Mouse (Mus musculus) cerebellum, adult 18-20 months (tissue): Measurements from ENCODE around the gene Rufy3.
"Not testable (repeated sequence)": the region's sequence is repeated elsewhere in the genome, so short reads cannot be mapped to it uniquely, and the experiment has no call there.

ENCODE experiments used
- DNase-seq, 2 experiments: peaks; one replicate each; pipeline ENCODE4 v3.0.0; 2021

Rufy3 gene

GRCm38 (mm10) chr5:88564501-88565147 is at the start of gene Rufy3:
Gene Rufy3, plus strand, starts transcription at chr5:88565040.
- peak; percentile 54 to 77 for DNase-seq

DNA sequence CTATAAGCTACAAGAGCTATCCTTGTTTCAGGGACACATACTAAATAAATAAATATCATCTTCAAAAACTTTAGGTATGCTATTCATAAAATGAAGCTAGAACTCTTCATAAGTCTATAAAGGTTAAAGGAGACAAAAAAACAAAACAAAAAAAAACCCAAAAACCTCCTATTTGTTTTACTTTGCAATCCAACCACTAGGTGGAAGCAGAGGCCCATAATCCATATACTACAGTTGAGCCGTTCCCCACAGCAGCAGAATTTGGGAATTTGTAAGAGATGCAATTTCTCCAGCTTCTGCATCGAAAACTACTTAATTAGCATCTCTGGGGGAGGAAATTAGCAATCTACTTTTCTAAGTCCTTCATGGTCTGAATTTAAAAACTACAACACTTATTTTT is 45.6 kb upstream of the Rufy3 start:
- DNase-seq: peak; percentile 20 to 37

GRCm38 (mm10) chr5:88527657-88528056 is 37.2 kb upstream of the Rufy3 start, which contains the start of gene Jchain:
Gene Jchain, minus strand, starts transcription at chr5:88527891.
- DNase-seq: no peak

GRCm38 (mm10) chr5:88530908-88531307 is 33.9 kb upstream of the Rufy3 start:
- DNase-seq: no peak

GRCm38 (mm10) chr5:88534697-88535096 is 30.1 kb upstream of the Rufy3 start:
- no peak for DNase-seq

- no peak for DNase-seq
Measured at GRCm38 (mm10) chr5:88540845-88541244, 24.0 kb upstream of the Rufy3 start.

DNA sequence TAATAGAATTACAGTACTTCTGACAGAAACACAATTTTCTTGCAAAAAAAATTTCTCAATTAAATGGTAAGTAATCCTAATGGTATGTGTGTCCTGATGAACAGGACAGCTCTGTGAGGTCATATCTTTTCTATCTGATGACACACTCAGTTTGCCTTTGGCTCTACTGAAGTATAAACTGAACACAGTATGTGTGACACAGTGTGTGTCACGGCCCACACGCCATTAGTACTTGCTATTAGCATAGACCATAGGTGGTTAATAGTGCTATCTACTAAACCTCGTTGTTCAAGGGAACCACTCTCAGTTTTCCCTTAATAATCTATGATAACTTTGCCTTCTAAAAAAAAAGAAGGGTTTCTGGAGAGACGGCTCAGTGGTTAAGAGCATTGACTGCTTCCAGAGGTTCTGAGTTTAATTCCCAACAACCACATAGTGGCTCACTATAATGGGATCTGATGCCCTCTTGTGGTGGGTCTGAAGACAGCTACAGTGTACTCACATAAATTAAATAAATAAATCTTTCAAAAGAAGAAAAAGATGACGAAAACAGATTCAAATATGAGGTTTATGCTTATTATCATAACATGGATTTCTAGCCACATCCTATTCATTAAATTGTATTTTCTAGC is 22.1 kb upstream of the Rufy3 start:
- peak; percentile 50 to 62 for DNase-seq

GRCm38 (mm10) chr5:88544411-88544810 is 20.4 kb upstream of the Rufy3 start:
- not testable (repeated sequence) for DNase-seq

- DNase-seq: no peak
Measured at GRCm38 (mm10) chr5:88545536-88545935, 19.3 kb upstream of the Rufy3 start.

DNA sequence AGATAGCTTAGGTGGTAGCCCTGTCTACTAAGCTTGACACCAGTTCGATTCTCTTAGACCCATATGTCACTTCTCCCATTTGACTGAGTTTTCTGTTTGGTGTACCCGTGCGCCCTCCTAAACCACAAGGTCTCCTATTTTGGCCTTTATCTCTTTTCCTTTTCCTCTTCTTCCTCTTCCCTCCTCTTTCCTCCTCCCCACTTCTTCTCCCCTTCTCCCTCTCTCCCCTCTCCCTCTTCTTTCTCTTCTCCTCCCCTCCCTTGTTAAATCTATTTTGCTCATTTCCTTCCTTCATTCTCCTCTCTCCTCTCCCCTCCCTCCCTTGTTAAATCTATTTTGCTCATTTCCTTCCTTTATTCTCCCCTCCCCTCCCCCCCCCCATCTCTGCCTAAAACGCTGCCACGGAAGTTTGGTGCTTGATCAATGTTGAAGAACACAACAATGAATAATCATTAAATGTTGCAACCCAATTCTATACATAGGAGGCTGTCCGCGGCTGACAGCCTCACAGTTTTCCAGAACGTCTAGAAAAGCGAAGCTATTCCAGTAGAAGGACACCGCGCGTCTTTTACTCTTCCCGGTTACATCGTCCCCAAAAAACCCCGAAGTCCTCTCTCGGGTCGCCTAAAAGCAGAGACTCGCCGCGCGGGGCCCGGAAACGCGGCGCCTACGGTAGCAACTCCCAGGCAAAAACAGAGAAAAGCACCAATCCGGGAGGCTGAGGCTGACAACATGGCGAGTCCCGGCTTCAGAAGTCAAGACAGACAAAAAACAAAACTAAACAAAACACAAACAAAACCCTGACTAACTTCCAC is 11.4 kb upstream of the Rufy3 start:
- peak in 1 of 2 experiments; percentile 14 for DNase-seq

- peak; percentile 88 to 95 for DNase-seq
Measured at GRCm38 (mm10) chr5:88554086-88554886, 10.6 kb upstream of the Rufy3 start, which contains the start of gene Utp3. Gene Utp3, plus strand, starts transcription at chr5:88554462.

GRCm38 (mm10) chr5:88558991-88559390 is 5.8 kb upstream of the Rufy3 start:
- DNase-seq: no peak

DNA sequence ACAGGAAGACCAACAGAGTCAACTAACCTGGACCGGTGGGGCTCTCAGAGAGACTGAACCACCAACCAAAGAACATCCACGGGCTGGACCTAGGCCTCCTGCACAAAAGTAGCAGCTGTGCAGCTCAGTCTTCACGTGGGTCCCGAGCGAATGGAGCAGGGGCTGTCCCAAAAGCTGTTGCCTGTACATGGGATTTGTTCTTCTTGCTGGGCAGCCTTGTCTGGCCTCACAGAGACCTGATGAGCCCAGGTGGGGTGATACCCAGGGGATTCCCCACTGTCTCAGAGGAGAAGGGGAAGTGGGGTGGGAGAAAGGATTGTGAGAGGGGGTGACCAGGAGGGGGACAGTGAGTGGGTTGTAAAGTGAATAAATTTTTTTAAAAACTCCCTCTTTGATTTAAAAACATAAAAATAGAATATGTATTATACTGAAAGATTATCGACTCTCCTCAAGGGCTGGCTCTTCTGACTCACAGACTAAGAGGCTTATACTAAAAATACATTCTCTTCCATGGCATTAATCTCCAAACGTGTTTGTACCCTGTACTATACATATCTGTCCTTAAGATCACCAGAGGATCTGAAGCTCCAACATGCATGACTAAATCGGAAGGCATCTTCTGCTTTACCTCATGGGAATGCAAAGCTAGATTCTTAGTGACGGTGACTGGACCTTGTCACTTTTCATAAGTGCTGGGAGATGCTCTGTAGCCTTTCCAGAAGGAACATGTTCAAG is 3.6 kb upstream of the Rufy3 start:
- DNase-seq: no peak

GRCm38 (mm10) chr5:88562863-88563780 is 1.7 kb upstream of the Rufy3 start:
- DNase-seq: no peak

GRCm38 (mm10) chr5:88565148-88566033 is 551 bp downstream of the Rufy3 start:
- DNase-seq: peak; percentile 67 to 83

DNA sequence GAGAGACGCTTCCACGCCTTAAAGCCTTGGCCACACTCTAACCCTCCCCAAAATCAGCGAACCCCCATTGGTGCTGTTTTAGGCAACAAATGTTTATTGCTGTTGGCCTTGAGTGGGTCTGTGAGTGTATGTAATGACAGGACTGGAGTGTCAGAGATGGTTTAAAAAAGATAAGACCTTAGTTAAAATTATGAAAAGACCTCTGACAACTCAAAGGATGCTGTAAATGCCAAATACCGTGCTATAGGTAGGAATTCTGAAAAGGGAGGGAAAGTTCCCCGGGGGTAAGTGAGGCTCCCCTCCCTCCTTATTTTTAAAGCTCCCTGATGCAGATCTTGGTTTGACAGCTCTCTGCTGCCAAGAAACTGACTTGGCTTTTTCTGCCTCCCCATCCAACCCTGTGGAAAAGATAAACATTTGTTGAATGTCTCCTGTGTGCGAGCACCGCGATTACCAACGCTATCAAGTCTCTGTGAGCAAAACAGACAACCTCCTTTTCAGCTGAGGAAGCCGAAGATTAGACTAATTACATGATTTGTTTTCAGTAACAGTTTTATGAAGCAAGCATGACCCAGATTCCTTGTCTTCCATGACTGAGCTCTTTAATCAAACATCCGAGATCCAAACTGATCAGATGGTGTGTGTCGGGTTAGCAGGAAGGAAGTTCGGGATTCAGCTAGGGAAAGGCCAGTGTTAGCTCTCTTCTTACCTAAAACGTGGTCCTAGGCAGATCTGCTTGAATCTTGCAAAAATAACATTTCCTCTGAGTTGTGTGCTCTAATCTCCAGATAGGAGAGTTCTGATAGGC is 1.4 kb downstream of the Rufy3 start:
- DNase-seq: no peak

DNA sequence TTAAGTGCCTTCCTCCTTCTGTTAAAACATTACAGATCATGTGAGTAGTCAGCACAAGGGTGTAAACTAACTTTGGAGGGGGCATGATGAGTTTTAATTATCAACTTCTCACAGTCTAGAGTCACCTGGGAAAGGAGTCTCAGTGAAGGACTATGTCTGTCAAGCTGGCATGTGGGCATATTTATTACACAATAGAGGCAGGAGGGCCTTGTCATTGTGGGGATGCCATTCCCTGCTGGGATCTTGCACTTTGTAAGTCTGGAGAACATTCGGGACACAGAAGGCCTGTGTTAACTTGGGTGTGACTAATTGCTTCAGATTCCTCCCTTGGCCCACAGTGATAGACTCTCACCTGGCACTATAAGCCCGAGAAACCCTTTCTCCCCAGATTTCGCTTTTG is 4.7 kb downstream of the Rufy3 start:
- no peak for DNase-seq

DNA sequence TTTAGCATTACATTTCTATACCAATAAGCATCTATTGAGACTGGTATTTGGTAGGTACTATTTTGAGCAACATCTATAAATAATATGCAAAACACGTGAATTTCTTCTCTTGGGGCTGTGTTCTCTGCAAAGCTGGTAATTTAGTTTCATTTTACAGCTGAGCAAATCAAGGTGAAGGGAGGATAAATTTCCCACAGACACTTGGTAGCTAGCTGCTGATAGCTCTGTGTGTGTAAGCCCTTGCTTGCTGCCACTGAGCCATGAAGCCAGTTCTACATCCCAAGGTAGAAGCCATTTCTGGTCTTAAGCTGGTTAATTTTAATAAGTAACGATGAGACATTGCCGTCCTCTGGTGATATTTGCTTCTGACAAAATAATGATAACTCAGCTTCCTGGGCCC is 10.0 kb downstream of the Rufy3 start:
- DNase-seq: no peak
